Mouse (Mus musculus): ENCODE measurements around the gene Gng2.

- TF ChIP-seq CTCF (IDR thresholded peaks at IDR 0.05) (no peak), POLR2A (IDR thresholded peaks at IDR 0.05; ENCODE audit: insufficient read depth, low read depth, low read length) (no peak)
These were observed 5.0 kb downstream of the Gng2 start for GRCm38 (mm10) chr14:19972316-19973029.
